Mouse (Mus musculus): ENCODE measurements around the gene Spindoc. TPM values are rescaled to one million over a fixed set of nuclear protein-coding genes. Genes with fewer than 3 reads are reported as not detected.

The Spindoc gene
- polyA plus RNA-seq (2016; fragmentation: Nextera tagmentation; extraction: Ambion mirVana), result 40.3 and 46.1 TPM in 2 replicates

DNA sequence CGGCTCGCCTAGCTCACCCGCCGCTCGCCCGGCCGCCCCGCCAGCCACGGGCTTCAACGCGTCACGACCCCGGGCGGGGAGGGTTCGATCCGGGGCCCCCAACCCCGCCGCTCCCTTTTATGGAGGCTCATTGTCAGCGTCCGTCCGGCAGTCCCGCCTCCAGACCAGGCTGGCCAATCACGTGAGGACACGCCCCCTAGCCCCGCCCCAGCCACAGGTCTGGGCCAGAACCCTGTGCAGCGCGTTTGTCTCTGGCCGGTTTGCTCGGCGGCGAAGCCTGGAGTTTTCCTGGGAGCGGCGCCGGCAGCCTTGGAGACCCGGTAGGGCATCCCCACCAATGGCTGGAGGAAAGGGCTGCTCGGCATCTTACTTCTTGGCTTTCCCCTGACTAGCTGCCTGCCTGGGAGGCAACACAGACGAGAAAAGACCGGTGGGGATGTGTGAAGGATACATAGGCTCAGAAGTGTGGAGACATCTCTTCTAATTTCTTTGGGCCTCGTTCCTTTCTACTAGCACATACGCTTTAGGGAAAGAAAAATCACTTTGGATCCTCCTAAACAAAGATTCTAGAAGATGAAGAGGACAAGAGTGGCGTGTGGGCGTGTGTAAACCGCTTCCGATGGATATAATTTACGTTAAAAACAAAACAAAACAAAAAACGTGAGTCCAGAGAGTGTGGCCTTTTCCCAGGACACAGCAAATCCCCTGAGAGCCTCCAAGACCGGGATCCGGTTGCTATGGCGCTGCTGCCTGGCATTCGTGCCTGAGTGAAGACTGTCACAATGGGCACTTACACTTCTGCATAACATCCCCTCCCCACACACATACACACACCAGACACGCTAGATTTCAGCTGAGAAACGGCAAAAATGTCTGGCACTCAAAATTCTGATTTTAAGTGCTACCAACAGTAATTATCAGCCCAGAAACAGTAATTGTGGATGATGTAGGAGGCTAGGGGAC lies at the start of gene Spindoc:
Gene Spindoc, minus strand, starts transcription at position 92 of the 963 bp plus-strand sequence.
- WGBS, result under 1% methylated on average over 52 of the region's 52 CpGs
- peaks cover 25% of the 10 kb centered on the region for H3K4me1 ChIP-seq
- 0 out of 2 replicates have a peak, but pooled peaks cover 7% of the 10 kb centered on the region for H3K36me3 ChIP-seq
- H3K4me3 ChIP-seq, result peak within 1 kb of the TSS; percentile 83
- H3K27me3 ChIP-seq, result no peaks in the 10 kb centered on the region
- peak within 1 kb of the TSS; percentile 98 for H3K9ac ChIP-seq
- H3K27ac ChIP-seq, result peak within 1 kb of the TSS; percentile 92
- H3K4me2 ChIP-seq (replicated peaks), result peak within 1 kb of the TSS; percentile 64
- ATAC-seq (ENCODE audit: insufficient number of reproducible peaks, insufficient read depth, low FRiP score, low TSS enrichment), result peak; percentile 96
- 0 out of 2 replicates have a peak, but pooled peaks cover 3% of the 10 kb centered on the region for H3K9me3 ChIP-seq

DNA sequence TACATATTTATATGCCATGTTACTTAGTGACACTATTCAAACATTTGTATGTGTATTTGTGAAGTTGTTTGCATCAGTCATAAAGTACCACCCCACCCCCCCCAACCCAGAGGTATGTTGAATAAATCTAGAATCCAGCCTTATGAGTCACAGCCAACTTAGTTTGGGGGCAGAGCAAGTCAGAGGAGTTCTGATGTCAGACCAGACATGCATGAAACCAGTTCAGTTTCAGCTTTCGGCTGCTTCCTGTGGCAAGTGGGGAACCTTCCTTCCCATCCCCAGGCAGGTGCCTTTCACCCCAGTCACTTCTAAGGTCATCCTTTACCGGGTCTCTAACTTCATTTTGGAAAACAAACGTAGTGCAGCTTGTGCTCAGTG lies 42.6 kb upstream of the Spindoc start:
- ATAC-seq (ENCODE audit: insufficient number of reproducible peaks, insufficient read depth, low FRiP score, low TSS enrichment), result no peak
- peaks cover 75% of the 10 kb centered on the region for H3K36me3 ChIP-seq
- H3K9ac ChIP-seq, result no peak overlapping the region
- no peak overlapping the region for H3K4me2 ChIP-seq (replicated peaks)
- peaks cover 48% of the 10 kb centered on the region for H3K4me1 ChIP-seq
- no peaks in the 10 kb centered on the region for H3K9me3 ChIP-seq
- no peak overlapping the region for H3K27ac ChIP-seq
- no peaks in the 10 kb centered on the region for H3K27me3 ChIP-seq
- 53% methylated on average over 3 of the region's 3 CpGs for WGBS
- H3K4me3 ChIP-seq, result no peak overlapping the region

DNA sequence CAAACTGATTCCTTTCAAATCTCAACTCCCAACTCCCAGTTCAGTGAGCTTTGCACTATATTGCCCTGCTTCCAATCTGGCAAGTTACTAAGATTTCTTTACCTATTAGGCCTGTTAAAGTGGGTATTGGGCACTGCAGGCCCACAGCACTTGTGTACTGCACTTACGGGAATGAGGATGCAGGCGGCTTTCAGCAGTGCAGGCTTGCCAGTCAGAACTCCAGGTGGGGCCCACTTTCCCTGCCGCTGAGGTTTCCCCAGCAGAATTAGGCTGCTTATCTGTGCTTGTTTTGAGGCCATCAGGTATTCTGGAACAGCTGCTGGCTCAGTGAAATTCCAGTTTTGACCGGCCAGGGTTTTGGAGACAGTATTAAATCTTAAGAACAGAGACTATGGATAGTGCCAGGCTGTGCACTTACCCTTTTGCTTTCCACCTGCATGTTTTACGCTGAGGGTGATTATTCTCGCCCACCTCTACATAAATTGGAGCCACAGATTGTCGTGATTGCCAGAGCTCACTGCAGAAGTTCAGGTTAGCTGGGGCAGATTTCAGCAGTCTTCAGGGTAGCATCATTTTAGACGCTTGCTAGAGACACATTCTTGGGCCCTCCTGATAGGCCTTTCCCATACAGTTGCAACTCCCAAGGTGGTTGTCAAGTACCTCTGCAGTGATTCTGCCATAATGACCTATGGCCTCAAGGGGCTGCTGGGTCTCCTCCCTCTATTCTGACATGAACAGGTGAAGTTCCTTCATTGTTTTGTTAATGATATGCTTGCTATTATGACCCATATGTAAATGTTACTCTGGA lies 42.0 kb upstream of the Spindoc start:
- WGBS, result 72% methylated on average over 8 of the region's 8 CpGs
- no peaks in the 10 kb centered on the region for H3K9me3 ChIP-seq
- H3K27me3 ChIP-seq, result no peaks in the 10 kb centered on the region
- no peak overlapping the region for H3K9ac ChIP-seq
- H3K4me2 ChIP-seq (replicated peaks), result no peak overlapping the region
- H3K4me1 ChIP-seq, result peaks cover 54% of the 10 kb centered on the region
- H3K36me3 ChIP-seq, result peaks cover 79% of the 10 kb centered on the region
- ATAC-seq (ENCODE audit: insufficient number of reproducible peaks, insufficient read depth, low FRiP score, low TSS enrichment), result no peak
- peak overlapping the region; percentile 13; the same call in 1 of the 2 replicates for H3K27ac ChIP-seq
- H3K4me3 ChIP-seq, result no peak overlapping the region

DNA sequence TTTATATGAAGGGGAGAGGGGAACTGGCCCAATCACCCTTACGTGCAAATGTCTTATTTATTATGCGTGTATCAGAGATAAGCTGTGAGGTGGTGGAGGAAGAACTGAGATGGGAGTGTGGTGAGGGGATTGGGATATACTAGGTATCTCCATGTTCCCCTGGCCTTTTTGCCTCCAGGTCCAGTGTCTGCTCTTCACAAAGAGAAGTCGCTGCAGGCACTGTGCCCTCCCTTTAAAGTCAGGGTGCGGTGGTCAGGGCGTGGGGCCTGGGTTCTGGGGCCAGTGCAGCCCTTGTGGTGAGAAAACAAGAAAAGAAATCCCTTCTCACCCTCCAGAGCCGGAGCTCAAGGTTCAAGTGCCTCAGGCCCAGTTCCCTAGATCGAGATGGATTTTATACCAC lies 41.3 kb upstream of the Spindoc start:
- H3K9ac ChIP-seq, result no peak overlapping the region
- H3K9me3 ChIP-seq, result no peaks in the 10 kb centered on the region
- WGBS, result 83% methylated on average over 7 of the region's 7 CpGs
- no peak overlapping the region for H3K4me3 ChIP-seq
- no peaks in the 10 kb centered on the region for H3K27me3 ChIP-seq
- H3K4me1 ChIP-seq, result peaks cover 61% of the 10 kb centered on the region
- H3K27ac ChIP-seq, result no peak overlapping the region
- ATAC-seq (ENCODE audit: insufficient number of reproducible peaks, insufficient read depth, low FRiP score, low TSS enrichment), result no peak
- H3K4me2 ChIP-seq (replicated peaks), result no peak overlapping the region
- peaks cover 74% of the 10 kb centered on the region for H3K36me3 ChIP-seq

DNA sequence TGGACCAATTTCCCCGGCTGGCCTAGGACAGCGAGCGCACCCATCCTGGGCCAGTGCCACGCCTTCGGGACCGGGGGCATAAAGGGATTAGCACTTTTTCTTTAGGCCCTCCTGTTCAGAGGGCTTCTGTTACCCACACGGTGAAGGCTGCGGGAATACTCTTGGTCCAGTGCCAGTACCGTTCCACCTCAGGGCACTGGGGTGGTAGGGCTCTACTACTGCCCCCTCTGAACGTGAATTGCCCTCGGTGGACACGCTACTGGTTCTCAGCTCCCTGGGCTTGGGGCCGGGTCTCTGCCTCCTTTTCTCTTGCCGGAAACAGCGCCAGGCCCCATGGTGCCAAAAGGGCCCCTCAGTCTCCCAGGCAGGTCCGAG lies 40.8 kb upstream of the Spindoc start:
- Histone ChIP-seq H3K27me3 (no peaks in the 10 kb centered on the region), H3K27ac (peak overlapping the region; percentile 67), H3K4me1 (peaks cover 65% of the 10 kb centered on the region), H3K9me3 (no peaks in the 10 kb centered on the region), H3K36me3 (peaks cover 72% of the 10 kb centered on the region), H3K4me2 (replicated peaks) (peak overlapping the region; percentile 64), H3K9ac (peak overlapping the region; percentile 54), H3K4me3 (peak overlapping the region; percentile 14; the same call in 1 of the 2 replicates)
- ATAC-seq (ENCODE audit: insufficient number of reproducible peaks, insufficient read depth, low FRiP score, low TSS enrichment), result no peak; the same call in 1 of the 2 replicates
- 44% methylated on average over 16 of the region's 16 CpGs for WGBS

DNA sequence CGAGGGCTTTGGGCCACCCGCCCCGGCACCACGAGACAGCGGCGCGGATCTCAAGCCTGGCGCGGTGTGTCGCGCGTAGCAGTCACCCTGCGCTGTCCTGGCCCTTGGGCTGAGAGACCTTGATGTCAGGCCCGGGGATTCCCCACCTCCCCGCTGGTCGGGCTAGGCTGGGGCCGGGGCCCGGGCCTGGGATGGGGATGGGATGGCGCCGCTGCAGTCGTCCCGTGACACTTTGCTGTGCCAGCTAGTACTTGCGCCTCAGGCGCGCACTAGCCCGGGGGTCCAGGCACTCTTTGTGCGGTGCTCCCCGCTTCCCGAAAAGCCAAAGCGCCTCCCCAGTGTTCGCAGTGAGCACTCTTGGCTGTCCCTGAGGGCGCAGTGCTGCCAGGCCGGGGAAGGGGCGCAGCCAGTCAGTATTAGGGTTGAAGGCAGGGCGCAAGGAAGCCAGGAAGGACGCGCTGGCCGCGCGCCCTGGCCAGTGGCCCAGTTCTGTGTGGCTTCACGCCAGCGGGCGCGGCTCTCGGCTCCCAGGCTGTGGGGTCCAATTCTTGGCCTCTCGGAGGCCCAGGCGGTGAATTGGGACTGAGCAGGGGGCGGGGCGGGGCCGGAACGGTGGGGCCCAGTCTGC lies 40.3 kb upstream of the Spindoc start:
- H3K36me3 ChIP-seq, result peaks cover 68% of the 10 kb centered on the region
- no peaks in the 10 kb centered on the region for H3K27me3 ChIP-seq
- 23% methylated on average over 49 of the region's 51 CpGs for WGBS
- peak overlapping the region; percentile 54 for H3K9ac ChIP-seq
- peaks cover 65% of the 10 kb centered on the region for H3K4me1 ChIP-seq
- H3K4me3 ChIP-seq, result peak overlapping the region; percentile 14
- H3K4me2 ChIP-seq (replicated peaks), result peak overlapping the region; percentile 64
- H3K27ac ChIP-seq, result peak overlapping the region; percentile 67
- peak; percentile 50; the same call in 1 of the 2 replicates for ATAC-seq (ENCODE audit: insufficient number of reproducible peaks, insufficient read depth, low FRiP score, low TSS enrichment)
- no peaks in the 10 kb centered on the region for H3K9me3 ChIP-seq

DNA sequence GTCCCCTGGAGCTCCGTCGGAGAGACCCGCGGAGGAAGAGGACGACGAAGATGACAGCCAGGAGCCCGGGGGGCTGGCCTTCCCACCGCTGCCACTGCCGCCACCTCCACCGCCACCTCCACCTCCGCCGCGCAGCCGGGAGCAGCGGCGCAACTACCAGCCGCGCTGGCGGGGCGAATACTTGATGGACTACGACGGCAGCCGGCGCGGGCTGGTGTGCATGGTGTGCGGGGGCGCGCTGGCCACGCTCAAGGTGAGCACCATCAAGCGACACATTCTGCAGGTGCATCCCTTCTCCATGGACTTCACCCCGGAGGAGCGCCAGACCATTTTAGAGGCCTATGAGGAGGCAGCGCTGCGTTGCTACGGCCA lies 39.8 kb upstream of the Spindoc start:
- WGBS, result 10% methylated on average over 35 of the region's 35 CpGs
- Histone ChIP-seq H3K4me1 (peaks cover 65% of the 10 kb centered on the region), H3K4me2 (replicated peaks) (peak overlapping the region; percentile 64), H3K27ac (peak overlapping the region; percentile 67), H3K9me3 (no peaks in the 10 kb centered on the region), H3K9ac (peak overlapping the region; percentile 54), H3K27me3 (no peaks in the 10 kb centered on the region), H3K4me3 (peak overlapping the region; percentile 14), H3K36me3 (peaks cover 64% of the 10 kb centered on the region)
- ATAC-seq (ENCODE audit: insufficient number of reproducible peaks, insufficient read depth, low FRiP score, low TSS enrichment), result no peak

DNA sequence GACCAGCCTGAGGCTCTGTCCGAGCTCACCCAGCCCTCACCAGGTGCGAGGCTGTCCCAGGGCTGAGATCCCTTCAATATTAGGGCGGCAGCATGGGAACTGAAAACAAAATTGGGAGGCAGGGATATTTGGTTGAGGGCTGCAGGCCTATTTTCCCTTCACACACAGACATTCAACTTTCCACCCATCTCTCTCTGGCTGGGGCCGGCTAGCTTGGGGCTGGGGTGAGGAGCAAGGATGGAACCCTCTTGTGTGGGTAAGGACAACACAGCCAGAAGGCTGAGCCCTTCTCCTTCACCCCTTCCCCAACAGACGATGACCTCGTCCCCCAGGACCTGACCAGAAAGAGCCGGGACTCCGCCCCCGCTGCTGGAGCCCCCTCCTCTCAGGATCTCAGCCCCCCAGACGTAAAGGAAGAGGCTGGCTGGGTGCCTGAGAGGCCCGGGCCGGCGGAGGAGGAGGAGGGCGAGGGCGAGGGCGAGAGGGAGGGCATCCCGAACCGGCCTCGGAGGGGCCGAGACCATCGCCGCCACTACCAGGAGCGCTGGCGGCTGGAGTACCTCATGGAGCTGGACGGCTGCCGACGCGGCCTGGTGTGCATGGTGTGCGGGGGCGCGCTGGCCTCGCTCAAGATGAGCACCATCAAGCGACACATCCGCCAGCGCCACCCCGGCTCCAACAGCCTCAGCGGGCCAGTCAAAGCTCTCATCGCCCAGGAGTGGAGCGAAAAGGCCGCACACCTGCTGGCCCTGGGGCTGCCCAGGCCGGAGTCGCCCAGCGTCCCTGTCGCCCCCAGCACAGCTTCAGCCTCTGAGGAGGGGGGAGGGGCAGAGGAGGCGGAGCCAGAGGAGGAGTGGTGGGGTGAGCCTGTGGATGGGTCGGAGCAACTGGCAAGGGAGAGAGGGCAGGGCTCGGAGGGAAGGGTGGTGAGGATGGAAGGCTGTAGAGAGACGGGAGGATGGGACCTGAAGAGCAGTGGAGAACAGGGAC lies 39.1 kb upstream of the Spindoc start:
- peaks cover 65% of the 10 kb centered on the region for H3K4me1 ChIP-seq
- peak overlapping the region; percentile 14 for H3K4me3 ChIP-seq
- 11% methylated on average over 46 of the region's 48 CpGs for WGBS
- H3K27me3 ChIP-seq, result no peaks in the 10 kb centered on the region
- H3K9ac ChIP-seq, result peak overlapping the region; percentile 54
- no peaks in the 10 kb centered on the region for H3K9me3 ChIP-seq
- peak; percentile 11; the same call in 1 of the 2 replicates for ATAC-seq (ENCODE audit: insufficient number of reproducible peaks, insufficient read depth, low FRiP score, low TSS enrichment)
- H3K4me2 ChIP-seq (replicated peaks), result peak overlapping the region; percentile 64
- H3K36me3 ChIP-seq, result peaks cover 64% of the 10 kb centered on the region
- H3K27ac ChIP-seq, result peak overlapping the region; percentile 67

DNA sequence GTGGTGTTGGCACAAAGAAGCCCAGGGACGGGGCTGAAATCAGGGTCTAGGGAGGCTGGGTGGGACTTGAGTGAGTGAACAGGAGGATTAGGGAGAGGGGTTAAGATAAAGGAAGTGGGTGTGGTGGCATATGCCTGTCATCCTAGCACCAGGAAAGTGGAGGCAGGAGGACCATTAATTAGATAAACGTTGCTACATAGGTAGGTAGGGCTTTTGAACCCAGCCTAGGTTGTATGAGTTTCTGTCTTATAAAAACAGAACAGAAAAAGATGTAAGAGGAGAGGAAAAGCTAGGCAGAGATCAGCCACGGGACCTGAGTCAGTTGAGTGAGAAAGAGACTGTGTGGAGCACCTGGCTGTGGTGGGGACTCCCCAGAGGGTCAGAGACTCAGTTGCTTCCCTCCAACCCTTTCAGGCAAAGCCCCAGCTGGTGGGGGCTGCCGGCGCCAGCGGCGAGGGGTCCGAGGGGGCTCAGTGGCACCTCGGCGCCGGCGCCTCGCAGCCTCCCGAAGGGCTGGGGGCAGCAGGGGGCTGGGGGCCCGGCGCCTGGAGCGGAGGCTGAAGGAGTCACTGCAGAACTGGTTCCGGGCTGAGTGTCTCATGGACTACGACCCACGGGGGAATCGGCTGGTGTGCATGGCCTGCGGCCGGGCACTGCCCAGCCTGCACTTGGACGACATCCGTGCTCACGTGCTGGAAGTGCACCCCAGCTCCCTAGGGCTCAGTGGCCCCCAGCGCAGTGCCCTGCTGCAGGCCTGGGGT lies 38.2 kb upstream of the Spindoc start:
- 47% methylated on average over 27 of the region's 27 CpGs for WGBS
- H3K4me3 ChIP-seq, result no peak overlapping the region; the same call in 1 of the 2 replicates
- peak overlapping the region; percentile 67; the same call in 1 of the 2 replicates for H3K27ac ChIP-seq
- H3K9ac ChIP-seq, result peak overlapping the region; percentile 44; the same call in 1 of the 2 replicates
- H3K4me2 ChIP-seq (replicated peaks), result peak overlapping the region; percentile 64
- peaks cover 60% of the 10 kb centered on the region for H3K36me3 ChIP-seq
- peaks cover 68% of the 10 kb centered on the region for H3K4me1 ChIP-seq
- ATAC-seq (ENCODE audit: insufficient number of reproducible peaks, insufficient read depth, low FRiP score, low TSS enrichment), result no peak
- no peaks in the 10 kb centered on the region for H3K9me3 ChIP-seq
- H3K27me3 ChIP-seq, result no peaks in the 10 kb centered on the region

DNA sequence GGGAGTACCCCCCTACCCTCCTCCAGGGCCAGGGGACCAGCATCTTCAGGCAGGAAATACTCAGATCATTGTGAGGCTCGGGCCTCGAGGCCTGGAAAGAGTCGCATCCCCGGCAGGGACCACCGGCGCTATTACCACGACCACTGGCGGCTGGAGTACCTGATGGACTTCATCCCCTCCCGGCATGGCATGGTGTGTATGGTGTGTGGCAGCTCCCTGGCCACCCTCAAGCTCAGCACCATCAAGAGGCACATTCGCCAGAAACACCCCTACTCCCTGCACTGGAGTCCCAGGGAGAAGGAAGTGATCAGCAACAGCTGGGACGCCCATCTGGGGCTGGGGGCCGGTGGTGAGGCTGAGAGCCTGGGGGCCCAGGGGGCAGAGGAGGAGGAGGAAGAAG lies 37.3 kb upstream of the Spindoc start:
- no peaks in the 10 kb centered on the region for H3K9me3 ChIP-seq
- peaks cover 73% of the 10 kb centered on the region for H3K4me1 ChIP-seq
- peak overlapping the region; percentile 64 for H3K4me2 ChIP-seq (replicated peaks)
- peak overlapping the region; percentile 81 for H3K4me3 ChIP-seq
- 56% methylated on average over 12 of the region's 12 CpGs for WGBS
- peaks cover 53% of the 10 kb centered on the region for H3K36me3 ChIP-seq
- no peak for ATAC-seq (ENCODE audit: insufficient number of reproducible peaks, insufficient read depth, low FRiP score, low TSS enrichment)
- no peak overlapping the region for H3K27ac ChIP-seq
- peak overlapping the region; percentile 98 for H3K9ac ChIP-seq
- H3K27me3 ChIP-seq, result no peaks in the 10 kb centered on the region
